Mouse (Mus musculus) hematopoietic stem cell, adult 5-6 weeks (primary cell): ENCODE measurements around the gene Fbxl3. TPM values are rescaled to one million over a fixed set of nuclear protein-coding genes. Genes with fewer than 3 reads are reported as not detected.

ENCODE experiments used
- ATAC-seq, 2 experiments: fragments of 125-278 bp in 1 of 2; replicated peaks in 1 of 2; 2 replicates each; pipeline ENCODE4 v1.8.0; 2016 to 2017; ENCODE audit warnings: inconsistent platforms in 2 of 2, mild to moderate bottlenecking in 2 of 2, moderate number of reproducible peaks in 2 of 2, low read depth in 1 of 2, moderate TSS enrichment in 1 of 2; ENCODE audit not compliant: low FRiP score in 2 of 2, poor library complexity in 2 of 2, severe bottlenecking in 2 of 2, insufficient read depth in 1 of 2, low TSS enrichment in 1 of 2
- total RNA-seq: library from RNA; stranded (forward); fragments of 172-1452, 232-1000 nt; gene quantifications from 2 replicates; pipeline ENCODE4 v1.2.3, GENCODE M21; 2017

The Fbxl3 gene
- total RNA-seq, 1 experiment from 2014 or later, result 96.4 TPM

- no peak for ATAC-seq
Observed at GRCm38 (mm10) chr14:103093236-103093635, 6.1 kb downstream of the Fbxl3 start.

- ATAC-seq, result peak; percentile 54; a peak in 1 of 4 replicates
Observed at GRCm38 (mm10) chr14:103088624-103089023, 10.7 kb downstream of the Fbxl3 start.

GRCm38 (mm10) chr14:103087846-103088245 lies 11.5 kb downstream of the Fbxl3 start:
- ATAC-seq, result no peak

GRCm38 (mm10) chr14:103086671-103087324 lies 12.6 kb downstream of the Fbxl3 start:
- peak; percentile 5 to 62; a peak in 2 of 4 replicates for ATAC-seq

- ATAC-seq, result no peak; a peak in 1 of 4 replicates
Observed at GRCm38 (mm10) chr14:103085840-103086533, 13.4 kb downstream of the Fbxl3 start.

GRCm38 (mm10) chr14:103079209-103079977 lies 20.0 kb downstream of the Fbxl3 start:
- no peak for ATAC-seq

GRCm38 (mm10) chr14:103078006-103078912 lies 21.1 kb downstream of the Fbxl3 start:
- no peak for ATAC-seq

- ATAC-seq, result no peak
Observed at GRCm38 (mm10) chr14:103077272-103078005, 21.9 kb downstream of the Fbxl3 start.

GRCm38 (mm10) chr14:103075166-103075565 lies 24.2 kb downstream of the Fbxl3 start:
- ATAC-seq, result no peak

- ATAC-seq, result no peak
Observed at GRCm38 (mm10) chr14:103073825-103074224, 25.5 kb downstream of the Fbxl3 start.

GRCm38 (mm10) chr14:103072731-103073130 lies 26.6 kb downstream of the Fbxl3 start:
- ATAC-seq, result no peak

- no peak for ATAC-seq
Observed at GRCm38 (mm10) chr14:103071471-103071870, 27.9 kb downstream of the Fbxl3 start.

- ATAC-seq, result peak in 1 of 2 experiments; percentile 29; a peak in 2 of 4 replicates
Observed at GRCm38 (mm10) chr14:103070790-103071189, 28.6 kb downstream of the Fbxl3 start.

GRCm38 (mm10) chr14:103069864-103070611 lies 29.3 kb downstream of the Fbxl3 start, which contains the start of gene Cln5:
TSS of gene Cln5 (plus strand) at chr14:103070216.
- ATAC-seq, result peak; percentile 86 to 88

- no peak; a peak in 1 of 4 replicates for ATAC-seq
Observed at GRCm38 (mm10) chr14:103069465-103069863, 29.9 kb downstream of the Fbxl3 start.
